Mouse (Mus musculus) G1E (cell line): Measurements from ENCODE around the gene Camkv. TPM values are rescaled to one million over a fixed set of nuclear protein-coding genes. Genes with fewer than 3 reads are reported as not detected.

Experiments used
- ATAC-seq: 2 replicates; pipeline ENCODE4 v1.8.0; 2016; ENCODE audit warnings: mild to moderate bottlenecking; ENCODE audit not compliant: insufficient number of reproducible peaks, poor library complexity, low FRiP score, severe bottlenecking; ENCODE audit errors: extremely low read depth
- DNase-seq: peaks from one replicate; pipeline ENCODE4 v3.0.0; 2012; ENCODE audit warnings: low spot score
- H3K27me3 ChIP-seq: 2 replicates; pipeline ENCODE4 v1.6.1; 2012; ENCODE audit warnings: mild to moderate bottlenecking, low read length, inconsistent platforms; ENCODE audit not compliant: insufficient read depth
- H3K36me3 ChIP-seq: replicated peaks from 2 replicates; pipeline ENCODE3; 2012; ENCODE audit warnings: mild to moderate bottlenecking, inconsistent platforms
- H3K4me1 ChIP-seq: 2 replicates; pipeline ENCODE4 v1.6.1; 2012; ENCODE audit warnings: low read depth, low read length, inconsistent platforms, mixed read lengths; ENCODE audit not compliant: insufficient read depth
- H3K4me3 ChIP-seq: 2 replicates; pipeline ENCODE4 v1.5.1; 2012; ENCODE audit warnings: low read depth, mild to moderate bottlenecking, inconsistent platforms, low read length, moderate library complexity, mixed read lengths
- H3K9me3 ChIP-seq: replicated peaks from 2 replicates; pipeline ENCODE4 v1.6.1; 2012; ENCODE audit warnings: inconsistent platforms
- CTCF ChIP-seq: IDR thresholded peaks from 2 replicates; pipeline ENCODE4 v1.5.1; 2012; ENCODE audit warnings: low read depth, low read length, inconsistent platforms, mixed read lengths
- GATA1 ChIP-seq: IDR thresholded peaks from 2 replicates; pipeline ENCODE4 v1.6.1; 2012; ENCODE audit warnings: borderline replicate concordance, low read length, inconsistent platforms, mixed read lengths
- GATA2 ChIP-seq: IDR thresholded peaks from 2 replicates; pipeline ENCODE4 v1.6.1; 2012; ENCODE audit warnings: low read depth, low read length, inconsistent platforms, borderline replicate concordance
- POLR2AphosphoS5 ChIP-seq: IDR thresholded peaks from 2 replicates; pipeline ENCODE4 v1.6.1; 2012; ENCODE audit warnings: low read depth, low read length, inconsistent platforms; ENCODE audit not compliant: insufficient replicate concordance
- TAL1 ChIP-seq: conservative IDR thresholded peaks from 2 replicates; pipeline ENCODE4 v1.6.1; 2012; ENCODE audit warnings: low read depth, low read length, inconsistent platforms, mixed read lengths
- polyA plus RNA-seq: library from polyadenylated mRNA; stranded (reverse); fragments of >175 nt; gene quantifications from 2 replicates; pipeline ENCODE4 v1.2.3, GENCODE M21; 2012
- total RNA-seq, 2 experiments: library from RNA; stranded (forward) in 1 of 2; stranded (reverse) in 1 of 2; fragments of 200-1000 nt in 1 of 2; fragments of >200 nt in 1 of 2; fragmentation: Nextera tagmentation in 1 of 2; gene quantifications; 2 replicates each; pipeline ENCODE4 v1.2.3; 2014 to 2017

Camkv gene
- total and polyA plus RNA-seq, 3 experiments, result 0.11 TPM; not detected in 2

GRCm38 (mm10) chr9:107947241-107948194, 12.0 kb downstream of the Camkv start:
- Histone ChIP-seq H3K9me3 (no peaks in the 10 kb centered on the region), H3K36me3 (peaks cover 4% of the 10 kb centered on the region), H3K4me3 (no peak overlapping the region), H3K4me1 (peaks cover 29% of the 10 kb centered on the region), H3K27me3 (peaks cover 45% of the 10 kb centered on the region)
- no peak for DNase-seq
- TF ChIP-seq GATA1 (no peak), GATA2 (no peak), TAL1 (no peak), POLR2AphosphoS5 (no peak), CTCF (no peak)
- ATAC-seq, result no peak

- ATAC-seq, result no peak
- H3K36me3 ChIP-seq, result peaks cover 21% of the 10 kb centered on the region
- peaks cover 42% of the 10 kb centered on the region for H3K27me3 ChIP-seq
- TF ChIP-seq GATA1 (no peak), TAL1 (no peak), GATA2 (no peak), POLR2AphosphoS5 (no peak), CTCF (no peak)
- DNase-seq, result no peak
- H3K4me1 ChIP-seq, result peaks cover 38% of the 10 kb centered on the region
- H3K9me3 ChIP-seq, result no peaks in the 10 kb centered on the region
- H3K4me3 ChIP-seq, result no peak overlapping the region
Measured at GRCm38 (mm10) chr9:107949184-107949921, 13.9 kb downstream of the Camkv start.

- peaks cover 42% of the 10 kb centered on the region for H3K27me3 ChIP-seq
- peak within 1 kb of the TSS; percentile 90 for H3K4me3 ChIP-seq
- TF ChIP-seq GATA2 (no peak), GATA1 (no peak), TAL1 (no peak), CTCF (no peak), POLR2AphosphoS5 (no peak)
- peaks cover 26% of the 10 kb centered on the region for H3K36me3 ChIP-seq
- DNase-seq (no peak), ATAC-seq (no peak)
- H3K9me3 ChIP-seq, result no peaks in the 10 kb centered on the region
- peaks cover 38% of the 10 kb centered on the region for H3K4me1 ChIP-seq
Measured at GRCm38 (mm10) chr9:107949922-107950235, 14.4 kb downstream of the Camkv start, which contains the start of gene Traip. Gene Traip (plus strand): TSS chr9:107950136.

GRCm38 (mm10) chr9:107950460-107951355, 15.2 kb downstream of the Camkv start:
- Histone ChIP-seq H3K4me1 (peaks cover 38% of the 10 kb centered on the region), H3K27me3 (peaks cover 33% of the 10 kb centered on the region), H3K4me3 (peak overlapping the region; percentile 90), H3K9me3 (no peaks in the 10 kb centered on the region), H3K36me3 (peaks cover 34% of the 10 kb centered on the region)
- ATAC-seq, result peak; percentile 93
- TF ChIP-seq GATA2 (no peak), POLR2AphosphoS5 (no peak), TAL1 (no peak), CTCF (no peak), GATA1 (no peak)
- DNase-seq, result peak; percentile 94

- no peaks in the 10 kb centered on the region for H3K27me3 ChIP-seq
- TF ChIP-seq GATA1 (no peak), TAL1 (no peak), POLR2AphosphoS5 (no peak), CTCF (no peak), GATA2 (no peak)
- ATAC-seq, result no peak
Measured at GRCm38 (mm10) chr9:107955613-107956289, 20.3 kb downstream of the Camkv start.

More at GRCm38 (mm10) chr9:107955613-107956289, 20.3 kb downstream of the Camkv start:
- Histone ChIP-seq H3K9me3 (no peaks in the 10 kb centered on the region), H3K36me3 (peaks cover 84% of the 10 kb centered on the region), H3K4me3 (no peak overlapping the region), H3K4me1 (peaks cover 19% of the 10 kb centered on the region)
- DNase-seq, result no peak
